8 mouse cellular contexts compared by ENCODE assay signal in genomic region chr6:38650263-38650937, GRCm38 (mm10). TPM values are rescaled to one million over a fixed set of nuclear protein-coding genes. Genes with fewer than 3 reads are reported as not detected.
A peak's percentile ranks its signal among the peaks of the same experiment; 100 is the strongest.
DNase-seq lines count a peak whose midpoint lies in the region; ATAC-seq and TF ChIP-seq lines count a peak whose summit lies in the region.

No protein-coding gene starts in this region.

- no peaks in the 10 kb centered on the region for H3K27me3 ChIP-seq in kidney, embryonic 14.5 days (ENCODE audit: control insufficient read depth, insufficient read depth, low read length)
- H3K27me3 ChIP-seq in stomach, embryonic 14.5 days (ENCODE audit: control insufficient read depth, insufficient read depth, low read length), result no peaks in the 10 kb centered on the region

- no peaks in the 10 kb centered on the region for H3K36me3 ChIP-seq in kidney, embryonic 14.5 days (ENCODE audit: control insufficient read depth, insufficient read depth, low read length)
- no peaks in the 10 kb centered on the region for H3K36me3 ChIP-seq in stomach, embryonic 14.5 days (ENCODE audit: control insufficient read depth, insufficient read depth, low read length)

- intact Hi-C loops in gastrocnemius, adult 2 months (cut with DNase I), result loop anchor here (1.0 to 5.0 kb wide), 2 partner anchors 45 to 417 kb away; no protein-coding TSS in a partner anchor

- H3K4me3 ChIP-seq in gastrocnemius, adult 2 months, result no peak overlapping the region
- no peak overlapping the region for H3K4me3 ChIP-seq in kidney, embryonic 14.5 days (ENCODE audit: low read length)
- no peak overlapping the region for H3K4me3 ChIP-seq in stomach, embryonic 14.5 days (ENCODE audit: low read depth, low read length)

- peak; percentile 55; the same call in 1 of the 2 replicates for ATAC-seq in kidney, embryonic 14.5 days (ENCODE audit: low FRiP score, low TSS enrichment)
- ATAC-seq in monocyte, adult 5-6 weeks (replicated peaks; ENCODE audit: insufficient number of reproducible peaks, low FRiP score, low TSS enrichment, poor library complexity, severe bottlenecking), result peak; percentile 86; the same call in 1 of the 2 replicates
- ATAC-seq in stomach, embryonic 14.5 days (ENCODE audit: insufficient number of reproducible peaks, insufficient read depth, low FRiP score, low read depth), result peak; percentile 49; the same call in 1 of the 2 replicates

- no peak overlapping the region for H3K4me2 ChIP-seq in kidney, embryonic 14.5 days (replicated peaks; ENCODE audit: low read depth, low read length)
- no peak overlapping the region for H3K4me2 ChIP-seq in stomach, embryonic 14.5 days (replicated peaks; ENCODE audit: low read depth, low read length)

- H3K9ac ChIP-seq in kidney, embryonic 14.5 days (ENCODE audit: low read depth, low read length), result no peak overlapping the region
- H3K9ac ChIP-seq in stomach, embryonic 14.5 days (replicated peaks; ENCODE audit: low read depth, low read length), result no peak overlapping the region

- no peaks in the 10 kb centered on the region for H3K9me3 ChIP-seq in kidney, embryonic 14.5 days (ENCODE audit: control insufficient read depth, low read length)
- H3K9me3 ChIP-seq in stomach, embryonic 14.5 days (ENCODE audit: control insufficient read depth, low read depth, low read length), result no peaks in the 10 kb centered on the region

- TF ChIP-seq CTCF in gastrocnemius, adult 2 months (IDR thresholded peaks at IDR 0.05), result peak; percentile 97

- DNase-seq in 3T3-L1 (ENCODE audit: low read depth, low spot score) (peak; percentile 86), liver (peak; percentile 77)
- peak; percentile 34 for DNase-seq in T-cell, adult 2 months (ENCODE audit: low spot score)
- peak; percentile 73 to 84 for DNase-seq in cerebellum, postnatal 25 days
- peak; percentile 74 for DNase-seq in gastrocnemius, adult 2 months

- H3K27ac ChIP-seq in gastrocnemius, adult 2 months, result no peak overlapping the region
- no peak overlapping the region for H3K27ac ChIP-seq in kidney, embryonic 14.5 days (ENCODE audit: low read depth, low read length)
- H3K27ac ChIP-seq in stomach, embryonic 14.5 days (ENCODE audit: low read length), result no peak overlapping the region

- no peaks in the 10 kb centered on the region for H3K4me1 ChIP-seq in kidney, embryonic 14.5 days (ENCODE audit: control insufficient read depth, insufficient read depth, low read length)
- H3K4me1 ChIP-seq in stomach, embryonic 14.5 days (ENCODE audit: control insufficient read depth, insufficient read depth, low read length), result no peaks in the 10 kb centered on the region

- 43% methylated on average over 14 of the region's 14 CpGs for WGBS in kidney, embryonic 14.5 days
- 38% methylated on average over 14 of the region's 14 CpGs for WGBS in stomach, embryonic 14.5 days

RNA-seq across cellular contexts. Expression of gene Clec2l, which starts 12.5 kb away (rescaled TPM):
- total RNA-seq in gastrocnemius, adult 2 months (2021), result under 1 TPM in 1 of 2 experiments, not detected in 1; 0.22 TPM
- 1.1 and 1.3 TPM in 2 replicates for polyA plus RNA-seq in kidney, embryonic 14.5 days (2014; fragmentation: Nextera tagmentation; extraction: Ambion mirVana)
- total RNA-seq in monocyte, adult 5-6 weeks (2017), result not detected in 3 replicates
- polyA plus RNA-seq in stomach, embryonic 14.5 days (2014; fragmentation: Nextera tagmentation; extraction: Ambion mirVana), result 1.8 and 1.9 TPM in 2 replicates

RNA-seq across cellular contexts. Expression of gene Klrg2, which starts 13.4 kb away (rescaled TPM):
- total RNA-seq in gastrocnemius, adult 2 months (2021), result under 1 TPM in 1 of 2 experiments, not detected in 1; 0.17 TPM
- polyA plus RNA-seq in kidney, embryonic 14.5 days (2014; fragmentation: Nextera tagmentation; extraction: Ambion mirVana), result 0.24 and 0.46 TPM in 2 replicates
- 1.4 TPM in 1 of 3 replicates, not detected in the others for total RNA-seq in monocyte, adult 5-6 weeks (2017)
- 0.30 and 0.57 TPM in 2 replicates for polyA plus RNA-seq in stomach, embryonic 14.5 days (2014; fragmentation: Nextera tagmentation; extraction: Ambion mirVana)

Comparison
In these comparisons a context has a peak if more than half of its experiments do, and no peak if none do; other contexts are left out.
1. DNase-seq: peak in every context shown above with its lines; median percentile 86 in 3T3-L1; 78 in cerebellum, postnatal 25 days; 77 in liver; 74 in gastrocnemius, adult 2 months; 34 in T-cell, adult 2 months.